Mouse (Mus musculus) heart, adult 18-20 months (tissue): ENCODE data around the gene Gm9837. TPM values are rescaled to one million over a fixed set of nuclear protein-coding genes. Genes with fewer than 3 reads are reported as not detected.
A peak's percentile ranks its signal among the peaks of the same experiment; 100 is the strongest.

Source experiments
- DNase-seq, 2 experiments: peaks; one replicate each; pipeline ENCODE4 v3.0.0; 2021 to 2022; ENCODE audit warnings: mixed read lengths in 1 of 2
- long read RNA-seq, 2 experiments: library from polyadenylated mRNA; stranded (forward); transcript quantifications; one replicate each; pipeline ENCODE4 v2.0.0; 2021
- total RNA-seq, 2 experiments: library from RNA; stranded (reverse); gene quantifications; 2 replicates each; pipeline ENCODE4 v1.2.3; 2021

Gene Gm9837
- total RNA-seq: not detected
- long read RNA-seq, experiment 1: 0 reads
- long read RNA-seq, experiment 2: 0 reads

DNA sequence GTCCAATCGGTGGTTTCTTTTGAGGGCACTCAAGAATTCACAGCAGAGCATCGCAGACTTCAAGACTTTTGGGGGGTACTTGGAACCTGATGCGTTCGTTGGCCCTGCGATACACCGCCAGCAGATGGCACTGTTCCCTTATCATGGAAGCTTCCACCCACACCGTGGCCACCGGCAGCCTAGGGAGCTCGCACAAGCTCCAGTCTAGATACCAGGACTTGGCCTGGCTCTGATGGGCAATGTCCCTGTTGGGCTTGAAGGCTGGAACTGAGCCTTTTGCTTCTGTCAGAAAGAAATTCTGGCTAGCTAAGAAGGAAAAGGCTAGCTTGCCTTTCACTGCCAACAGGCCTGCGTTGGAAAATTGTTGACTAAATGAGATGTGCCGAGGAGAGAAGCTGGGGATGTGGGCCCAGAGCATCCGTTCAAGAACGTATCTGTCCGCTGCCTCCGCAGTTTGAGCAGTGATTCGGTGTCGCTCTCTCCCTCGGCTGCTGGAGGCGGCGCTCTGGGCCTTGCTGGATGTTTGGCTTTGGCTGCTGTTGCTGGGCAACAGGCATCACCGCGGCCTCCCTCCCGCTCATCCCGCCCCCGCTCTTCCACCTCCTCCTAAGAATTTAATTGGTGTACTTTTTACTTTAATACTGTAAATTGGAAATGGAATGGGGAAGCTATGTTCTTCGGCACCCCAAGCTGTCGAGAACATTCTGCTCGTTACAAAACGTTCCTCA is at the start of gene Gm9837:
Gene Gm9837, minus strand, starts transcription at position 512 of the 728 bp plus-strand sequence.
- DNase-seq: peak; percentile 91 to 97

DNA sequence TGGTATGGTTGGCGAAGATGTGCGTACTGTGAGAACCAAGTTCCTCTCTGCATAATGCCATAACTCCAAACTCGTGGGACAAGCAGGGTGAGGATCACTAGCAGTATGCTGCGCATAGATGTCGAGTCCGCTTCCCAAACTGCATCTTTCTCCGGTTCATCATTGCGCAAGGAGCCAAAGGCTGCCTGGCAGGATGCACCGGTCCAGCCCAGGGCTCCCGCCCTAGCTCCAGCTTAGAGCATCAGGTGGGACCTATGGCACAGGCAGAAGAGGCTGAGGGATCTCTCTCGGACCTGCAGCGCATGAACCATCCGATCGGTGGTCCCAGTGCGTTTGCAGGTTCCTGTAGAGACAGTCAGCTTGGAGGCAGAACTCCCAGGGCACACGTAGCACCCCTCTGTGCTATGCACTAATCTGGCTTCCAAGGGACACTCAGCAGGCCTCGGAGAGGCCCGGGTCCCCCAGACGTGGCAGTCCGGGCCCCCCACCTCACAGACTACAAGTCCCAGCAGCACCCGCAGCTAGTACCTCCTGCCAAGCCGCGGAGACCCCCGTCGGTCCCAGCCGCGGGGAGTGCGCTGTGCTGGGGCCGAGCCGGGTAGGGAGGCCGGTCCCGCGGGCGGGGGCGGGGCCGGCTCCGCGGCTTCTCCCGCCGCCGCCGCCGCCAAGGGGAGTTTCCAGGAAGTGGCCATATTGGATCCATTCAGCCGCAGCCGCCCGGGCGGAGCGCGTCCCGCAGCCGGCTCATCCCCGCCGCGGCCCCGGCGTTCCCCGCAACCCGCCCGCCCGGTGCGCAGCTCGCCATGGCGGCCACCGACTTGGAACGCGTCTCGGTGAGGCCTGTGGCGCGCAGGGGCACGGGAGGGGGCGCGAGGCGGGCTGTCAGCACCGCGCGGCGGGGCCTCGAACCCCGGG is 49.2 kb upstream of the Gm9837 start, which contains the start of gene Sept8:
Gene Sept8, plus strand, starts transcription at position 51 of the 915 bp plus-strand sequence.
- peak; percentile 81 to 82 for DNase-seq

DNA sequence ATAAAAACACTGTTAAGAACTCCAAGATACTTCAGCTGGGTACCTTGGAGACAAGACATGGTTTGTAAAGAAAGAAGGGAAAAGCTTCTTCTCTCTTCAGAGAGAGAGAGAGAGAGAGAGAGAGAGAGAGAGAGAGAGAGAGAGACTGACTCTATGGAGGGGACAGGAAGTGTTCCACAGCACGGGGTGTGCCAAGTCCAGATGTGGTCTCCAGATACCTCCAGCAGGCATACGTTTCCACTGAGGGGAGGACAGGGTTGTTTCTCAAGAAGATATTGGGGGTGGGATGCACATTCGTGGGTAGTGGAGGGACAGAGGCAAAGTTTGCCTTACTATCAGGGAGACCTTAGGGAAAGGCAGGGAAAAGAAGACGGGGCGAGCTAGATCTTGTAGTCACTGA is 48.5 kb upstream of the Gm9837 start:
- DNase-seq: no peak

DNA sequence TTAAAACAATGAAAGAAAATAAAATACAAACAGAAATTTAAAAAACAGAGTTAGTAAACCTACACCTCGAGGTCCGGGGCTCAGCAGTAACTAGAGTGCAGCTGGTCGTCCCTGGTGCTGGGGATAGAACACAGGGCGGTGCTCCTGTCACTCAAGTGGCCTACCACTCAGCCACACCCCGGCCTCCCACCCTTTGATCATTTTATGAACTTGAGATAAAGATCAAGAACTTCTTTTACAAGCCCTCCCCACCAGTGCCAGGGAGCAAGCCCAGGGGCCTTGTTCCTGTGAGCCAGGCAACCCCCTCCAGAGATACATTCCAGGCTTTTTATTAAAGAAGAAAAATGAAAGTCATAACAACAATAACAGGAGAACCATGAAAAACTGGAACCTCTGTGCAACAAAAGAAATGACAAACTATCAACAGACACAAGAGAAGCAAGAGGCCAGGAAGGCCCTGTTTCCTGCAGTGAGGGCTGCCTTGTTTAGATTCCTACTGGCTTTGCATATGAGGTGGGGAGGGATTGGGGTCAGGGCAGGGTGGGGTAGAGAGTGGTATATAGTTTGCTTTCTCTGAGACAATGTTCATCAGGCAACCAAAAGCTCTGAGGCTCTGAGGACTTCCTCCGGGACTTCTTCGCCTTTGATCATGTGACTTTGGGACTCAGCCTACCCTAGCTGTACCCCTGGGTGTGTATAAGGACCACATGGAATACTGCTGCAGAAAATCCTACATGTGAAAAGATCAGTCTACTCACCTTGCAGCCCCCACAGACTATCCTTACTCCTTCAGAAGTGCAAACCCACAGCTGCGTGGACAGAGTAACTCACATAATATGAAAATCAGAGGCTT is 46.7 kb upstream of the Gm9837 start:
- DNase-seq: no peak

DNA sequence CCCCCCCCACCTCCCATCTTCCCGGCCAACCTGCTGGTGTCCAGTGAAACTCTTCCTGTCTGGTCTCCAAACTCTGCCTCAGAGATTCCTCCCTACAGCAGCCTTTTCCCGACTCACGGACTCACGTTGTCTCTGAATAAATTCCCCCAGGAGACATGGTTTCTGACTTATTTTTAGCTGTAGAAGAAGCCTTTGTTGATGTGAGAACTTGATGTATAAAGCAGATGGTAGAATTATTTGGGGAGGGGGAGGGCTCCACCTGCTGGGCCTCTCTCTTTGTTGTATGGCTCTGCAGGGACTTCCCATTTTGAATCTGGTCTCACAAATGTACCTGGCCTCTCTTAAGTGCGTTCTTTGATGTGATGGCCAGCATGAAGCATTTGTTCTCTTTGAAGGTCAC is 40.1 kb upstream of the Gm9837 start:
- peak in 1 of 2 experiments; percentile 43 for DNase-seq

DNA sequence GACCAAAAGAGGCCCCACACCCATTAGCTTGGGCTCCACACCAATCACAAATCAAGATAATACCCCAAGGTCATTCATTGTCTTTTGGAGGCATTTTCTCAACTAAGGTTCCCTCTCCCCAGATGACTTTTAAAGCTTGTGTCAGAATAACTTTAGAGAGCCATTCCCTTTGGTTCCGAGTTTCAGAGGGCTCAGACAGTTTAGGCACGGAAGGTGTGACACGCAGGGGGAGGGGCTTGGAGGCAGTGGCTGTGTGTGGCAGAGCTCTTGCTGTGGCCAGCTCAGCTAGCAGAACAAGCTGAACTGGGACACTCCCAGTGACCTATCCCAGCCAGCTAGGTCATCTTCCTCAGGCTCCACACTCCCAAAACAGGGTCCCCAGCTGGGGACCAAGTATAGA is 38.3 kb upstream of the Gm9837 start:
- peak in 1 of 2 experiments; percentile 43 for DNase-seq

DNA sequence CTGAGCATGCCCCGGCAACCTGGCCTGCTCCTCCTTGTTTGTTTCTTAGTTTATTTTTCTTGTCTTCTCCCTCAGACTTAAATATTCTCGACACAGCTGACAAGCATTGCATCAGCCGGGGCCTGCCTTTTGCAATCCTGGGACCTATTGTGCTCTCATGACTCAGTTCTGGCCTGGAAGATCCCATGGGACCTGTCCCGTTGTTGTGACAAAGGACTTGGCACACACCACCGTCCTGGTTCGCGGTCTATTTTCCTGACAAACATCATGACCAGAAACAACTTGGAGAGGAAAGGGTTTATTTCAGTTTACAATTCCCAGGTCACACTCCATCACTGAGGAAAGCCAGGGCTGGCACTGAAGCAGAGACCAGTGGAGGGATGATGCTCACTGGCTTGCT is 37.9 kb upstream of the Gm9837 start:
- peak; percentile 84 to 91 for DNase-seq

DNA sequence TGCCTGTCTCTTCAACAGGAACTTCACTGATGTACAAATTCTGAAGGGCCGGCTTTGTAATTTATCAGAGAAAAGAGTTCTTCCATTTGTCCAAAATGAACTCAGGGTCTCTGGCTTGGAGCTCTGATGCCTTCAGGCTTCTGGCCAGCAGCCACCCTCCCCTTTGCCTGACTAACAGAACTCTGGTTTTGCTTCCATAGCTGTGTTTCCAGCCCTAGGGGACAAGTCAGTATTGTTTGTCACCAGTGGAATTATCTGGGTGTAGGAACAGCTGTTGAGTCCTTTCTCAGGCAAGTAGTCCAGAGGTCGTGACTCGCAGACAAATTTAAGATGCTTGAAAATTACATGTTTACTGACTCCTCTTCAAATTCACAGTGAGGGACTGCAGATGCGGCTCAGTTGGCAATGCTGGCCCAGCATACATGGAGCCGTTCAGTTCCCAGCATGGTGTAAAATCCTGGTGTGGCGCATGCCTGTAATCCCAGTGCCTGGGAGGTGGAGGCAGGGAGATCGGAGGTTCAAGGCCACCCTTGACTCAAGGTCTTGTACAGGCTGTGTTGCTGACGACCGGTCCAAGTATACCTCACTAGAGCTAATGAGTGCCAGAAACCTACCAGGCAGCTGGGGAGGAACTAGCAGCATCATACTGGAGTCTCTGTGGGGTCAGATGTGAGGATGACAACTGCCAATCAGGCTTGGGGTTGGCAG is 37.0 kb upstream of the Gm9837 start:
- peak; percentile 64 to 72 for DNase-seq

DNA sequence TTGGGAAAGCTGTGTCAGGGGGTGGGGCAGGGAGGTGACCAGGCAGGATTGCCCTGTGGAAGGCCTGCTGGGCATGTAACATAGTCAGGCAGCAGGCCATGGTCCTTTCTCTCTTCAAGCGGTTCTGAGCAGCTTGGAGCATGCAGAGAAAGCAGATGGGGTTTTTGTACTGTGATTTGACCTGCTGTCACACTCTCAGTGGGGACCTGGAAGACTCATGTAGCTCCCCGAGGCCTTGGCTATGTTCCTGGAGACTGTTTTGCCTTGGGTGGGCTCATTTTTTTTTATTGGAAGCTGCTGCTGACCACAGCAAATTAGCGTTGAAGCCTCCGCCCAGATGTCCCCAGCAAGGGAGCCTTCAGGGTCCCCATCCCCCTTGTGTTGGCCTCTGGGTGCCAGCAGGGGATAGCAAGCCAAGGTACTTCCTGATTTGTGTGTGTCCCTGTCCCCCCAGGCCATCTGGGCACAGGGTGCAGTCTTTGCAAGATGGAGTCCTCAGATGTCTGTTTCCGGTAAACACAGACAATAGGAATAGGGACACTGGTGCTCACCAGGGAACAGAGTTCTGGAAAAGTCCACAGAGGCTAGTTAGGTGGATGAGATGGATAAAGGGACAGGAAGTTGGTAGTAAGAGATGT is 34.9 kb upstream of the Gm9837 start:
- DNase-seq: no peak

DNA sequence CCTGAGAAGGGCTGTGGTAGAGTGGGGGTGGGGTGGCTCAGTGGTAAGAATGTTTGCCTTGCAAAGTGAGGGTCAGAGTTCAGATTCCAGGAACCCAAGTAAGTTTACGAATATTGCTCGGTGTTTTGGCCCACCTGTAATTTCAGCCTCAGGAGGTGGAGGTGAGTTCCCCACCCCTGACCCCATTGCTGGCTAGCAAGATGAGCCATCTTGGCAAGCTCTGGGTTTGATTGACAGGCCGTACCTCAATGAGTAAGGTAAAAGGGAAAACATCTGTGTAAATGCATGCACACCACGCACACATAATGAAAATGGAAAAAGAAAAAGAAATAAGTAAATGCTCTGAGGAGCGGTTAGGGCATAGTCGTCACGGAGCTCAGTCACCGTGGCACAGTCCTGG is 34.1 kb upstream of the Gm9837 start:
- no peak for DNase-seq

DNA sequence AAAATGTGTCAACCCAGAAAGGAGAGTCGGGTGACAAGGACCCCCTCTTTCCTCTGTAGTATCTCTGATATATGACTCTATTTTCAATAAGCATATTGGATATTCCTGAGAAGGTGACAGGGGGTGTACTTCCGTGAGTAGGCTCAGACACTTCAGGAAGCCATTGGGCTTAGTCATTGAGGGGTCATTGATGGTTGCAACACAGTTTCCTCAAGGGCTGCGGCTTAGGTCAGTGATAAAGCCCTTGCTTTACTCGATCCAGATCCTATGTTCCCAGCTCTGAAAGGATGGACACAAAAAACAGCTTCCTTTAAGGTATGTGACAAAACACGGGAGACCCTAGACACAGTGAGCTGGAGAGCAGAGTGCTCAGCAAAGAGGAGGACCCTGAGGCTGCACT is 33.5 kb upstream of the Gm9837 start:
- DNase-seq: no peak

DNA sequence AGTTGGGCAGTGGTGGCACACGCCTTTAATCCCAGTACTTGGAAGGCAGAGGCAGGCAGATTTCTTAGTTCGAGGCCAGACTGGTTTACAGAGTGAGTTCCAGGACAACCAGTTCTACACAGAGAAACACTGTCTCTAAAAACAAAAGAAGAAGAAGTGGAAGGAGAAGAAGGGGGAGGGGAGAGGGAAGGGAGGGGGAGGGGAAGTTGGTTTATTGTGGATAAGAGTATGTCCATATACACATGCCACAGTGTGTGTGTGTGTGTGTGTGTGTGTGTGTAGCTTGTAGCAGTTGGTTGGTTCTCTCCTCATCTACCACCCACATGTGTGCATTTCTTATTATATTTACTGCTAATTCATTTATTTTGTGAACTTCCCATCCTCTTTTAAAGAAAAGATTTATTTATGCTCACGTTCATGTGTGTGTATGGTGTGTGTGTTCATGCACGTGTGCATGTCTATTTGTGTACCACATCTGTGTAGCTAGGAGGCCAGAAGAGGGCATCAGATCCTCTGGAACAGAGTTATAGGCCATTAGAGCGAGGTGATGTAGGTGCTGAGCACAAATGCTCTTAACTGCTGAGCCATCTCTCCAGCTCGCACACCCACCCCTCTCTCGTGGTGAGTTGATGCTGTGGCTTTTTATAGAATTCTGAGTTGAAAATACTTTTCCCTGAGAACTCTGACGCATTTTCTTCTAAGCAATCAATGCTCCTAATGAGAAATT is 31.9 kb upstream of the Gm9837 start:
- DNase-seq: no peak

DNA sequence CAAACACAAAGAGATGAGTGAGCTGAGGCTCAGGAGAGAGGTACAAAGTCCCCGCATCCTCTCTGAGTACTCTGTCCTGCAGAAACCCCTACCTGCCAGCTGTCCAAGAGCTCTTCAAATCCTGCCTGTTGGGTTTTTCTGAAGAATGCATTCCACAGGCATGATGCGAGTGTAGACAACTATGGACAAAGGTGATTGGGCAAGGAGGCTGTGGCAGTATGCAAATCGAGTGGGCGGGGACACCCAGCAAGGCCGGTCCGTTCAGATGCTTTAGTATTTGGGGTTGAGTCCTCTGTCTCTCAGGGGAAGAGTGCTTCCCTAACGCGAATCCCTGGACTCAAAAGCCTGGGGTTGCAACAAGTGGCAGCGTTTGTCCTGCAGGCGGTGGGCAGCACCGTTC is 30.3 kb upstream of the Gm9837 start:
- DNase-seq: peak in 1 of 2 experiments; percentile 45

DNA sequence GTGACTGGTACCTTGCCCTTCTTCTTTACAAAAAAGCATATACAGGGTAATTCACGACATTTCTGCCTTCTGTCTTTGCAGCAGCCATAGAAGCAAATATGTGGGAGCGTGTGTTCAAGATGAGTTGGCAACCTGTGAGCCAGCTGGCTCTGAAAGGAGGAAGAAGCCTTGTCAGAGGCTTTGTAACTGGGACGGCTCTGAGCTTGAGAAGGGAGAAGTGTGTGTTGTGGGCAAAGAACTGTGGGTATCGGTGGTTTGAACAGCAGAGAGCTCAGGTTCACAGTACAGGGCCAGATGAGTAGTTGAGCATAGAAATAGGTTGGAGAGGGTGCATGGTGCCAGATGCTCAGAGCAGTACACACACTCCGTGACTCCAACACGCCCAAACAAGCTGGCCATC is 26.7 kb upstream of the Gm9837 start:
- DNase-seq: peak in 1 of 2 experiments; percentile 35

DNA sequence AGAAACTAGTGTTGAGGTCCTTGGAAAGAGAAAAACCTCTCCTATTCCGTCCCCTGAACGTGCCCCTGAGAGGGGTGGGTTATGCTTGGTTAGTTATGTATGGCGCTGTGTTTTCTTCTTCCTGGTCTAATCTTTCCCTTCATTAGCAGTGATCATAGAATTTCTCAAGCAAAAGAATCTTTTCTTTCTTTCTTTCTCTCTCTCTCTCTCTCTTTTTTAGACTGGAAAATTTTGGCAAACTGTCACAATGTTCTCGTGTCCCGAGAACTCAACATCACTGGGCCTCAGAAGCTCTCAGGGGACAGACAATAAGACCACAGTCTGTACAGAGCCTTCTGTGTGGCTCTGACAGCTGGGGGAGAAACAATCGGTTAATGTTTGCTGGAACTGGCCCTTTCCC is 25.1 kb upstream of the Gm9837 start:
- peak; percentile 42 to 61 for DNase-seq

DNA sequence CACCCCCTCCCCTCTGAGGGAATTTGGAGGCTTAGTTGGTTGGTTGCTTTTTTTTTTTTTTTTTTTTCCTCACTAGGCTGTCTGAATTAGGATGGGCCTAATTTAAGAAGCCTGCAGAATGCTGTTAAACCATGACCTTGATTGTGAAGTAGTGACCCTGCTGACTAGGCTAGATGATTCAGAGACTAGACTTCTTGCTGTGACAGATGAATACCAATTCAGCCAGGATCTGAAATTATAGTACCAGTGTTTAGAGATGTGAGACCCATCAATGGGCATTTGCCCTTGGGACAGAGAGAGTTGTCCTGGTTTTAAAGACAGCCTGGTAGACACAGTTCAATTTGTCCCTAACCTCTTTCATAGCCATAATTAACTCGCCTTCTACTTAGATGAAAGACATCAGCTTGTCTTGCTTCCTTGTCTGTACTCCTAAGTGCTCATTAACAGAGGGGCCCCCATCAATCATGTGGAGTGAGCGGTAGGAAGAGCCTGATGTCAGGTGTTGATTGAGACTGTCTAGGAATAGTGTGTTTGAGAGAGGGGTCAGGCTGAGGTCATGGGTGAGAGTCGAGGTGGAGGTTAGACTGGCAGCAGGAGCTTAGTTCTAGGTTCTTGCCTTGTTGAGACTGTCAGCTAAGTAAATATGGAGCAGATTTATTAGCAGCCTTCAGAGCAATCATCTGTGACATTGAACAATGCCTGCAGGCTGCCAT is 23.1 kb upstream of the Gm9837 start:
- no peak for DNase-seq

DNA sequence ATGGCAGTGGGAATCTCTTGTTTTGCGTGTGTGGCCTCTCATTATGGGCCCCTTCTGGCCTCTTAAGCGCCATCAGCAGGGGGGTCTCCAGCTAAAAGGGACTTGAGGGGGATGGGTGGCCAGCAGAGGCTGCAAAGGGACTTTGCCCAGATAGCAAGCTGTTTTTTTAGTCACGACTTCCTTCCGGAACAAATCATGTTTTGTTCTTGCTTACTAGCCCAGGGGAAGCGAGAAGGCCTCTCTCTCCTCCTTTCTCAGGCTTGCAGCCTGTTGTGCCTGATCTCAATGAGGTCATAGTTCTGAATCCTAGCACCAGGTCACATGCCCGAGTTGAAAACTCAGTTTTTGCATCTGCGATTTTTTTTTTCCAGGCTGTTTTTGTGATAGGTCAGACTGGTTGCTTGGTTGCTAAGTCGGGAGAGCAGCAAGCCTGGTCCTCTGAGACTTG is 21.7 kb upstream of the Gm9837 start:
- DNase-seq: peak; percentile 55 to 81

DNA sequence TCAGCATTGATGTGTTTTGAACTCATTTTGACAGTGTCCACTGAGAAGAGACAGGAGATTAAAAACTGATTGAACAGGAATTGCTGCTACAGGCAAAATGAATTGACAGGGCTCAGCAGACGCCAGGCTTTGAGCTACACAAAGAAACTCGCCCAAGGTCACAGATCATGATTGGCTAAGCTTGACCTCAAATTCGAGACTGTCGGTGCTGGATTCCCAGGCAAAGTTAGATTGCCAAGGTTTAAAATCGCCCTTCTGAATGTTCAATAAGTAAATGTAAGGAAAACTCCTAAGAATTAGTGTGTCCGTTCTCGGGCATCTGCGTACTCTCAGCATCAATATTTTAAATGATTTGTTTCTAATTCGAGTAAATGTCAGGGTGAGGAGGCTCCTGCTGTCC is 19.1 kb upstream of the Gm9837 start:
- DNase-seq: no peak

DNA sequence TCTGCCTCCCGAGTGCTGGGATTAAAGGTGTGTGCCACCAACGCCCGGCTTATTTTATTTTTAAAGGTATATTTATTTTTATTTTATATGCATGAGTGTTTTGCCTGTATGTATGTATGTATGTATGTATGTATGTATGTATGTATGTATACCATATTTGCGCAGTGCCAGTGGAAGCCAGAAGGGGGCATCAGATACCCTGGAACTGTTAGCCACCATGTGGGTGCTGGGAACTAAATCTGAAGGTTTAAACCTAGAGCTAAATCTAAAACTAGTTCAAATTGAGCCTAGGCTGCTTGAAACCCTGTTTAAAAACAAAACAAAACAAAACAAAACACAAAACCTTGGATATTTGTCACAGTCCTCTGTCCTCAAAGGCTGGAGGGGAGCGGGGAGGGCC is 18.7 kb upstream of the Gm9837 start:
- DNase-seq: no peak
